8 mouse cellular contexts compared by ENCODE assay signal in the genomic region with DNA sequence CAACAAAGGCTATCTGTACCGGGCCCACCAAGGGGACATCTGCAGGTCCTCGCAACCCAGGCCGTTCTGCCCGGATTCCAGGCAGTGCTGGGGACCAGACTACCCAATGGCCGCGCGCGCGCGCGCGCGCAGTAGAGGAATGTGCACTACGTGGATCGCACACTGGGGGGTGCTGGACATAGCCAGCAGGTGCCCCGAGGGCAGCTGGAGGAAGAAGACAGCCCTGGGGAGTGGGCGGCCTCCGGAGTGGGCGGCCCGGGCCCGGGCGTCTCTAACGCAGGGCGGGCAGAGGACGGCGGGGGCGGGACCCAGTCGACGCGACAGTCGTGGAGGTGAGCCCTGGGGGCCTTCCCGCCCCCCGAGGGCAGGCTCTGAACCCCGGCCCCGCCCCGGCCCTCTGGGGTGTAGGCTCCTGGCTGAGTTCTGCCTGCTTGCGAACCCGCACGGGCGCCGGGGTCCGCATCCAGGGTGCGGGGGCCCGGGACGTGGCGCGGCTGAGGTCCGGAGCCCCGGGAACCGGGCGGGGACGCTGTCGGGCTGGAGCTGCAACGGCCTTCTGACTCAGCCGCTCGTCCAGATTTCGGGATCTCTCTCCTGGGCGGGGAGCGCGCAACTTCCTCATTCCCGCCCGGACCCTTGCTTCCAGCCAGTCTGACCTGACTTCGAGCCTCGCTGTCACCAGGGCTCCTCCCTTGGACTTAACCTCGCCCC. TPM values are rescaled to one million over a fixed set of nuclear protein-coding genes. Genes with fewer than 3 reads are reported as not detected.
DNase-seq lines count a peak whose midpoint lies in the region; ATAC-seq and TF ChIP-seq lines count a peak whose summit lies in the region.

A gene (plus strand): TSS at position 188 of the 711 bp plus-strand sequence.

- no peak for TF ChIP-seq CTCF in bone marrow macrophage, adult 2 months (IDR thresholded peaks at IDR 0.05; ENCODE audit: low read depth, low read length)
- peak; percentile 37; the same call in 1 of the 2 replicates for TF ChIP-seq CTCF in testis, adult 2 months (IDR thresholded peaks at IDR 0.05; ENCODE audit: control insufficient read depth, insufficient read depth, insufficient replicate concordance, low read depth, low read length)

- ATAC-seq in forebrain, embryonic 14.5 days, result peak; percentile 81
- ATAC-seq in neural tube, embryonic 14.5 days (ENCODE audit: low read depth), result peak; percentile 90

- DNase-seq in CD8-positive naive resting alpha-beta T cell, adult 2 months (ENCODE audit: low read depth in 2 of 2, low spot score in 2 of 2), result peak; percentile 78 to 84
- peak; percentile 80 for DNase-seq in forebrain, embryonic 14.5 days (ENCODE audit: low spot score)
- DNase-seq in heart, postnatal 10 days, result peak; percentile 91 to 93
- peak; percentile 25 for DNase-seq in large intestine, adult 2 months (ENCODE audit: low read depth, low spot score)
- DNase-seq in lung, adult 18-20 months, result peak; percentile 93 to 96

- H3K27me3 ChIP-seq in forebrain, embryonic 14.5 days (replicated peaks; ENCODE audit: control insufficient read depth, insufficient read depth, low read length), result 0 out of 2 replicates have a peak, but pooled peaks cover 6% of the 10 kb centered on the region
- peaks cover 6% of the 10 kb centered on the region; the same call in 1 of the 2 replicates for H3K27me3 ChIP-seq in neural tube, embryonic 14.5 days (ENCODE audit: control insufficient read depth, insufficient read depth, low read length)
- H3K27me3 ChIP-seq in testis, adult 2 months (ENCODE audit: control insufficient read depth, insufficient read depth, low read length), result no peaks in the 10 kb centered on the region

- peak within 1 kb of the TSS; percentile 60 for H3K9ac ChIP-seq in forebrain, embryonic 14.5 days (ENCODE audit: low read length)
- H3K9ac ChIP-seq in neural tube, embryonic 14.5 days (replicated peaks; ENCODE audit: low read depth, low read length), result peak within 1 kb of the TSS; percentile 62

- peaks cover 9% of the 10 kb centered on the region for H3K4me1 ChIP-seq in bone marrow macrophage, adult 2 months (ENCODE audit: control insufficient read depth, insufficient read depth, low read length)
- H3K4me1 ChIP-seq in forebrain, embryonic 14.5 days (ENCODE audit: control insufficient read depth, insufficient read depth, low read length), result no peaks in the 10 kb centered on the region
- H3K4me1 ChIP-seq in neural tube, embryonic 14.5 days (ENCODE audit: control insufficient read depth, insufficient read depth, low read length), result no peaks in the 10 kb centered on the region
- H3K4me1 ChIP-seq in testis, adult 2 months (ENCODE audit: control insufficient read depth, insufficient read depth, low read length), result peaks cover 6% of the 10 kb centered on the region

- WGBS in forebrain, embryonic 14.5 days, result under 1% methylated on average over 61 of the region's 65 CpGs
- under 1% methylated on average over 65 of the region's 65 CpGs for WGBS in large intestine, adult 2 months
- under 1% methylated on average over 58 of the region's 65 CpGs for WGBS in neural tube, embryonic 14.5 days

- no peak for TF ChIP-seq POLR2A in bone marrow macrophage, adult 2 months (IDR thresholded peaks at IDR 0.05; ENCODE audit: borderline replicate concordance, low read depth, low read length)
- no peak for TF ChIP-seq POLR2A in testis, adult 2 months (IDR thresholded peaks at IDR 0.05; ENCODE audit: control insufficient read depth, low read depth, low read length)

- peak within 1 kb of the TSS; percentile 78 for H3K4me3 ChIP-seq in bone marrow macrophage, adult 2 months (ENCODE audit: insufficient read depth, low read length)
- peak within 1 kb of the TSS; percentile 50 for H3K4me3 ChIP-seq in forebrain, embryonic 14.5 days (ENCODE audit: low read depth, low read length)
- H3K4me3 ChIP-seq in neural tube, embryonic 14.5 days (ENCODE audit: low read depth, low read length), result peak within 1 kb of the TSS; percentile 53
- H3K4me3 ChIP-seq in testis, adult 2 months (ENCODE audit: control insufficient read depth, low read depth, low read length), result peak within 1 kb of the TSS; percentile 71

- H3K36me3 ChIP-seq in forebrain, embryonic 14.5 days (ENCODE audit: control insufficient read depth, insufficient read depth, low read length), result no peaks in the 10 kb centered on the region
- no peaks in the 10 kb centered on the region for H3K36me3 ChIP-seq in neural tube, embryonic 14.5 days (ENCODE audit: control insufficient read depth, insufficient read depth, low read length)
- H3K36me3 ChIP-seq in testis, adult 2 months (ENCODE audit: control insufficient read depth, insufficient read depth, low read length), result no peaks in the 10 kb centered on the region

- H3K9me3 ChIP-seq in forebrain, embryonic 14.5 days (replicated peaks; ENCODE audit: control insufficient read depth, low read length), result no peaks in the 10 kb centered on the region
- H3K9me3 ChIP-seq in neural tube, embryonic 14.5 days (ENCODE audit: control insufficient read depth, low read length), result no peaks in the 10 kb centered on the region

- intact Hi-C loops in heart, postnatal 10 days (cut with DNase I), result loop anchor here (1.0 to 2.0 kb wide), 2 partner anchors 25 to 65 kb away; no protein-coding TSS in a partner anchor

- H3K4me2 ChIP-seq in forebrain, embryonic 14.5 days (ENCODE audit: low read length), result peak within 1 kb of the TSS; percentile 78
- H3K4me2 ChIP-seq in neural tube, embryonic 14.5 days (ENCODE audit: low read depth, low read length), result peak within 1 kb of the TSS; percentile 70

- peak within 1 kb of the TSS; percentile 74 for H3K27ac ChIP-seq in bone marrow macrophage, adult 2 months (ENCODE audit: insufficient read depth, low read depth, low read length)
- H3K27ac ChIP-seq in forebrain, embryonic 14.5 days (ENCODE audit: low read depth, low read length), result no peak within 1 kb of the TSS
- no peak within 1 kb of the TSS for H3K27ac ChIP-seq in neural tube, embryonic 14.5 days (ENCODE audit: low read depth, low read length)
- no peak within 1 kb of the TSS for H3K27ac ChIP-seq in testis, adult 2 months (ENCODE audit: control insufficient read depth, insufficient read depth, low read depth, low read length)

RNA-seq across cellular contexts. Expression of the gene that starts here (rescaled TPM):
- polyA plus RNA-seq in bone marrow macrophage, adult 2 months (2012; ENCODE audit: insufficient read depth, insufficient read length, missing spikeins), result 58.4 and 60.9 TPM in 2 replicates
- 4.8 and 5.8 TPM in 2 replicates for polyA plus RNA-seq in forebrain, embryonic 14.5 days (2014; fragmentation: Nextera tagmentation; extraction: Ambion mirVana)
- 10 to 100 TPM in 1 of 2 experiments, 1 to 10 TPM in 1; 8.9 to 10.8 TPM for total RNA-seq in heart, postnatal 10 days (2021)
- 15.4 and 30.5 TPM in 2 replicates for polyA plus RNA-seq in large intestine, adult 2 months (2012; rRNA removed)
- polyA plus RNA-seq in neural tube, embryonic 14.5 days (2014; fragmentation: Nextera tagmentation; extraction: Ambion mirVana), result 13.7 and 16.6 TPM in 2 replicates
- 1.2 and 2.0 TPM in 2 replicates for polyA plus RNA-seq in testis, adult 2 months (2012; rRNA removed)

Comparison
In these comparisons a context has a peak if more than half of its experiments do, and no peak if none do; other contexts are left out.
1. DNase-seq: peak in every context shown above with its lines; median percentile 94 in lung, adult 18-20 months; 92 in heart, postnatal 10 days; 81 in CD8-positive naive resting alpha-beta T cell, adult 2 months; 80 in forebrain, embryonic 14.5 days; 25 in large intestine, adult 2 months.